Mouse (Mus musculus) left cerebral cortex, adult 2 months (tissue): ENCODE data around the gene Rpl10a. TPM values are rescaled to one million over a fixed set of nuclear protein-coding genes. Genes with fewer than 3 reads are reported as not detected.

Experiments
- DNase-seq, 2 experiments: peaks; one replicate each; pipeline ENCODE4 v3.0.0; 2021 to 2022; ENCODE audit warnings: low spot score in 2 of 2, mixed read lengths in 1 of 2; ENCODE audit errors: extremely low spot score in 1 of 2
- H3K27ac ChIP-seq: fragments of 200-600 bp; 2 replicates; pipeline ENCODE4 v1.8.1; 2022
- H3K4me3 ChIP-seq: fragments of 200-600 bp; 2 replicates; pipeline ENCODE4 v1.8.1; 2022
- CTCF ChIP-seq: fragments of 200-600 bp; IDR thresholded peaks from 2 replicates; pipeline ENCODE4 v1.8.1; 2022; ENCODE audit warnings: antibody characterized with exemption, mild to moderate bottlenecking, moderate library complexity
- intact Hi-C: fragments of 180-260 bp; cut with DNase I; formaldehyde crosslinking; loops from one replicate; pipeline ENCODE4 v1.15.1; 2025
- total RNA-seq, 2 experiments: library from RNA; stranded (reverse); gene quantifications; 2 replicates each; pipeline ENCODE4 v1.2.3; 2021

The Rpl10a gene
- total RNA-seq, 2 experiments from 2014 or later, result 302 to 309 TPM

DNA sequence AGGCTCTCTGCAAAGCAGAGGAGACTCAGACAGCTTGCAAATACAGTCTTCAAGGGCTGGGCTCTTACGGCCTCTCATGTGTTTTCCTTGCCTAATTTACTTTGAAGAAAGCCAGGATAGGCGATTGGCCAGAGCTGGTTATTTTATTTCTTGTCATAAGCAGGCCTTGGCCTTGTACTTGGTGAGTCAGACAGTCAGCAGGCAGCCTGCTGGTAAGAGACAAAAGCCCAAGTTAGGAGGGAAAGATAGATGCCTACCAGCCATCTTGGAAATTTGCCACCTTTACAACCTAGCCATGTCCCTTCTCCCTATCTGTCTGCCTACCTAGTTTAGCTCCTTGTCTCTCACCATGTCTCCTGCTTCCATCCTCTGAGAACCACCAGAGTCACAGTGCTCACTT is 43.0 kb downstream of the Rpl10a start:
- no peak for TF ChIP-seq CTCF
- intact Hi-C loops, result no loop called here
- no peak overlapping the region for H3K27ac ChIP-seq
- DNase-seq, result no peak
- H3K4me3 ChIP-seq, result no peak overlapping the region

DNA sequence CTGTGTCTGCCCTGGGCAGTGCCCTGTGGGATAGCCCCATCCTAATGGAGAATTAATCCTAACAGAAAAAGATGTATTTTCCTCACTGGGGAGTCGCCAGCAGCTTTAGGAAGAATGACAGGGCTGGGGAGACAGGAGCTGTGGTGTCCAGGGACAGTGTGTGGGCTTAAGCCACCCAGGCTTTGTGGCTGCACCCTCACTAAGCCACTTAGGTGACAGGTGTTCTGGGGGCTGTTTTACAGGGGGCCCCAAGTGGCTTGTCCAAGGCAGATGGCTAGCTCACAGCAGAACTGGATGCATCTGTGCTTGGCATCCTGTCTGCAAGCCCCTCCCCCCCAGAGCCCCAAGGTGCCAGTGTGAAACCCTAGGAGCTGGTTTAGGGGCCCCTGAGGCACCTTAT is 43.7 kb downstream of the Rpl10a start:
- no peak for DNase-seq
- Histone ChIP-seq H3K4me3 (no peak overlapping the region), H3K27ac (no peak overlapping the region)
- no peak for TF ChIP-seq CTCF
- intact Hi-C loops, result no loop called here

DNA sequence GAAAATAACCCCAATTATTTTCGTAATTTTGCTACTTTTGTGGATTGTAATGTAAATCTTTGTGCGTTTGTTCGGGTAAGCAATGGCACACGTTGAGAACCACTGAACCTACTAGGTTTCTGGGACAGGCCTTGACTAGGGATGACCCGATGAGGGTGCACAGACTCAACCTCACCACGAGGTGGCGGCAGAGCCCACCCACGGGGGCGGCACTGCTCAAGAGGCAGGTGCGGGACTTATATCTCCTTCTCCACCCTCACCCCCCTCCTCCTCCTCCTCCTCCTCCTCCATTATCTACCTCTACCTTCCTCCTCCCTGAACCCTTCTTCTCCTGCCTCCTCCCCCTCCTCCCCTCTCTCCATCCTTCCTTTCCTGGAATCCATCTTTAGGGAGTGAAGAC is 45.5 kb downstream of the Rpl10a start:
- intact Hi-C loops, result no loop called here
- DNase-seq, result no peak

DNA sequence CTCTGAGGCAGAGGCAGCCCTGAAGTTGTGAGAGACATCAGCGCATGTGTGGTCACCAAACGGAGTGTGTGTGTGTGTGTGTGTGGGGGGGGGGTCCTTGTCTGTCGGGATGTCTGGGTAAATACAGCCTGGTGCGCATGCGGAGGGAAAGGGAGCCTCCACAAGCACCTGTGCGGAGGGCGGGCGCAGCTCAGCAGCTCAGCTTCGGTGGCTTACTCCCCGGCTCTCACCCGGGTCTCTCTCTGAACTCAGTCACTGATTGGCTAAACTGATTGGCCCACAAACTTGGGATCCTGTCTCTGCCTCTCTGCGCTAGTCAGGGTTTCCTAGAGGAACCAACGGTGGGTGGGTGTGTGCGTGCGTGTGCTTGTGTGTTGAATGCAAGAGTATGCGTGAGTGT is 46.2 kb downstream of the Rpl10a start:
- intact Hi-C loops, result no loop called here
- no peak overlapping the region for H3K27ac ChIP-seq
- DNase-seq, result no peak
- no peak for TF ChIP-seq CTCF
- H3K4me3 ChIP-seq, result no peak overlapping the region

More for the DNA sequence above, 45.5 kb downstream of the Rpl10a start:
- H3K27ac ChIP-seq, result no peak overlapping the region
- TF ChIP-seq CTCF, result peak; percentile 58
- no peak overlapping the region for H3K4me3 ChIP-seq

DNA sequence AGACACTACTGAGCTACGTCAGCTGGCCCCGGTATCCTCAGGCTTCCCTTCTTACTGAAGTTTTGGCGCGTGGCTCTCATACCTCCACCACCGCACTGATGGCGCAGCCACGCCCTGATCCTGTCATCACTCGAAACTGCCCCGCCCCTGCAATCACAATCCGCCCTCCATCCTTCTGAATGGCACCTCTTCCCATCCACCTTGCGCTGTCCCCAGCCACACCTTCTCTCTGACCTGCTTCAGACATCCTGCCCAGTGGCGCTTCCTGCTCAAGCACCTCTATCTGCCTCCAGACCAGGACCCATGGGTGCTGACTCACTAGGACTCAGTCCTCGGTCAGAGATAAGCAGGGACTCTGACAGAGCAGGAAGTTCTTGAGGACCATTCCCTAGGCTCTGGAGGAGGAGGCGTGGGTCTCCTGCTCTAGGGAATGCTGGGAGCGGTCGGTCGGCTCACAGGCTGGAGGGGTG is 47.4 kb downstream of the Rpl10a start:
- H3K27ac ChIP-seq, result no peak overlapping the region
- no peak for TF ChIP-seq CTCF
- no peak overlapping the region for H3K4me3 ChIP-seq
- no peak for DNase-seq
- intact Hi-C loops, result no loop called here

DNA sequence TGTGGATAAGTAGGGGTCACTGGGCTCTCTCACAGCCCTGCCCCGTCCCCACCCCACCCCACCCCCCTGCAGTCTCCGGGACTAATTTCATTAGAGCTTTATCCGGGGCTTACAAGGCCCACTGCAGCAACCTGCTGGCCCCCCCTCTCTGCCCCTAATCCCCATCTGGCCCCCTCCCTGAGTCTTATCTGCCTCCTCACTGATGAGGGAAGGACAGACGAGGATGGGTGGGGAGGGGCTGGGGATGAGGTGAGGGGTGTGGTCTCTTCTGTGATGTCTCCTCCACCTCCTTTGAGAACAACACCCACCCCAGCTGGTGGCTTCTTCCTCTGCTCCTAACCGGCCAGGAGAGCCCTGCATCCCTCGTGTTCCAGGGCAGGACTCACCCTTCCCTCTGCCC is 52.0 kb downstream of the Rpl10a start:
- Histone ChIP-seq H3K4me3 (no peak overlapping the region), H3K27ac (no peak overlapping the region)
- intact Hi-C loops, result no loop called here
- no peak for TF ChIP-seq CTCF
- no peak for DNase-seq

Other genes starting within 250 kb of the Rpl10a start
- gene Tcp11, start 247.8 kb upstream of the Rpl10a start, total RNA-seq, result under 1 TPM; 0.61 to 0.88 TPM
- gene Scube3, start 186.3 kb upstream of the Rpl10a start, total RNA-seq, result 1 to 10 TPM; 1.5 TPM
- 100 to 1,000 TPM; 107 to 130 TPM for gene Zfp523, start 151.3 kb upstream of the Rpl10a start, total RNA-seq
- gene Def6, start 120.7 kb upstream of the Rpl10a start, total RNA-seq, result 1 to 10 TPM; 2.1 to 3.1 TPM
- 10 to 100 TPM; 28.8 to 29.2 TPM for gene Ppard, start 95.8 kb upstream of the Rpl10a start, total RNA-seq
- gene Fance, start 15.0 kb upstream of the Rpl10a start, total RNA-seq, result 10 to 100 TPM; 21.5 to 26.1 TPM
- 1 to 10 TPM; 2.9 to 3.0 TPM for gene Tead3, start 22.3 kb downstream of the Rpl10a start, total RNA-seq
- gene Tulp1, start 36.8 kb downstream of the Rpl10a start, total RNA-seq, result not detected
- gene Fkbp5, start 189.1 kb downstream of the Rpl10a start, total RNA-seq, result 10 to 100 TPM; 51.5 to 54.4 TPM
- not detected for gene Armc12, start 202.3 kb downstream of the Rpl10a start, total RNA-seq
- not detected for gene Clpsl2, start 220.9 kb downstream of the Rpl10a start, total RNA-seq
- gene Clps, start 232.3 kb downstream of the Rpl10a start, total RNA-seq, result not detected
- 1 to 10 TPM; 3.3 to 4.7 TPM for gene Lhfpl5, start 247.2 kb downstream of the Rpl10a start, total RNA-seq